Mouse (Mus musculus): ENCODE data around the gene Tnfrsf21. TPM values are rescaled to one million over a fixed set of nuclear protein-coding genes. Genes with fewer than 3 reads are reported as not detected.
A peak's percentile ranks its signal among the peaks of the same experiment; 100 is the strongest.

Tnfrsf21 gene
- polyA plus RNA-seq, 1 experiment from 2014 or later = 26.0 TPM

DNA sequence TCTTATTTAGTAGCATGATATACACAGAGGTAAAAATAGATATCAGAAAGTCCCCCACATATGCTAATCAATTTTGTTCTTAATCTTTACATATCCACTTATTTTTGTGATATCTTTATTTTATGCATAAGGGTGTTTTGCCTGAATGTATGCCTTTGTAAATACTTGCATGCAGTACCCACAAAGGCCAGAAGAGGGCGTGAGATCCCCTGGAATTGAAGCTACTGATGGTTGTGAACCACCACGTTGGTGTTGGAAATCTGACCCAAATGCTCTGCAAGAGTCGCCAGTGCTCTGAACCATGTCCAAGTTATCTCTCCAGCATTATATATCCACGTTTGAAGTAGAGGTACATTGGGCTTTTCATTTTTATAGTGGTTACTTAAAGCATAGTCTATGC lies 28.7 kb upstream of the Tnfrsf21 start:
- Histone ChIP-seq H3K9me3 (ENCODE audit: control insufficient read depth, low read length) (no peaks in the 10 kb centered on the region), H3K9ac (ENCODE audit: low read depth, low read length) (no peak overlapping the region), H3K4me3 (ENCODE audit: low read depth, low read length) (no peak overlapping the region), H3K4me2 (ENCODE audit: low read depth, low read length) (no peak overlapping the region), H3K36me3 (ENCODE audit: control insufficient read depth, insufficient read depth, low read length) (no peaks in the 10 kb centered on the region), H3K27ac (replicated peaks; ENCODE audit: low read depth, low read length) (no peak overlapping the region), H3K4me1 (ENCODE audit: control insufficient read depth, insufficient read depth, low read length) (no peaks in the 10 kb centered on the region), H3K27me3 (replicated peaks; ENCODE audit: control insufficient read depth, insufficient read depth, low read length) (no peaks in the 10 kb centered on the region)
- no peak for ATAC-seq (ENCODE audit: low read depth)
- no peak for DNase-seq (ENCODE audit: low spot score)
- WGBS = 26% methylated on average over 4 of the region's 4 CpGs

DNA sequence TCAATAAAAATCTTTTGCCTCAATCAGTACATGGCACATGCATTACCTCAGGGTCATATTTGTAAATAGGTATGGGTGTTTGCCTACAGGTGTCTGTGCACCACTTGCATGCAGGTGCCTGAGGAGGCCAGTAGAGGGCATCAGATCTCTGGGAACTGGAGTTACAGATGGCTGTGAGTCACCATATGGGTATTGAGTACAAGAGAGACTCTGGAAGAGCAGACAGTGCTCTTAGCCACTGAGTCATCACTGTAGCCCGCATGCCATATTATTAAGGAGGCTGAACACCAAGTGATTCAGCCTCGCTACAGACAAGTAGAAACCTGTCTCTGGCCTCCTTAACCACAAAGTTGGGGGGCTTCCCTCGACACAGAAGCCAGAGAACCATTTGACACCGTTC lies 26.4 kb upstream of the Tnfrsf21 start:
- no peak overlapping the region for H3K27ac ChIP-seq (replicated peaks; ENCODE audit: low read depth, low read length)
- no peak overlapping the region for H3K4me3 ChIP-seq (ENCODE audit: low read depth, low read length)
- 90% methylated on average over 4 of the region's 4 CpGs for WGBS
- DNase-seq (ENCODE audit: low spot score) (no peak), ATAC-seq (ENCODE audit: low read depth) (no peak)
- no peaks in the 10 kb centered on the region for H3K36me3 ChIP-seq (ENCODE audit: control insufficient read depth, insufficient read depth, low read length)
- no peak overlapping the region for H3K9ac ChIP-seq (ENCODE audit: low read depth, low read length)
- no peak overlapping the region for H3K4me2 ChIP-seq (ENCODE audit: low read depth, low read length)
- no peaks in the 10 kb centered on the region for H3K4me1 ChIP-seq (ENCODE audit: control insufficient read depth, insufficient read depth, low read length)
- no peaks in the 10 kb centered on the region for H3K9me3 ChIP-seq (ENCODE audit: control insufficient read depth, low read length)
- no peaks in the 10 kb centered on the region for H3K27me3 ChIP-seq (replicated peaks; ENCODE audit: control insufficient read depth, insufficient read depth, low read length)

- ATAC-seq (ENCODE audit: low read depth) = 0 out of 2 replicates have a peak, but pooled peaks have one; percentile 26
- no peak overlapping the region for H3K4me2 ChIP-seq (ENCODE audit: low read depth, low read length)
- no peak overlapping the region for H3K4me3 ChIP-seq (ENCODE audit: low read depth, low read length)
- H3K27ac ChIP-seq (replicated peaks; ENCODE audit: low read depth, low read length) = no peak overlapping the region
- 52% methylated on average over 11 of the region's 11 CpGs for WGBS
- H3K4me1 ChIP-seq (ENCODE audit: control insufficient read depth, insufficient read depth, low read length) = no peaks in the 10 kb centered on the region
- no peak overlapping the region for H3K9ac ChIP-seq (ENCODE audit: low read depth, low read length)
- H3K27me3 ChIP-seq (replicated peaks; ENCODE audit: control insufficient read depth, insufficient read depth, low read length) = no peaks in the 10 kb centered on the region
- H3K9me3 ChIP-seq (ENCODE audit: control insufficient read depth, low read length) = no peaks in the 10 kb centered on the region
- H3K36me3 ChIP-seq (ENCODE audit: control insufficient read depth, insufficient read depth, low read length) = no peaks in the 10 kb centered on the region
- no peak for DNase-seq (ENCODE audit: low spot score)
Measured at GRCm38 (mm10) chr17:42991112-42991511, 25.2 kb upstream of the Tnfrsf21 start.

DNA sequence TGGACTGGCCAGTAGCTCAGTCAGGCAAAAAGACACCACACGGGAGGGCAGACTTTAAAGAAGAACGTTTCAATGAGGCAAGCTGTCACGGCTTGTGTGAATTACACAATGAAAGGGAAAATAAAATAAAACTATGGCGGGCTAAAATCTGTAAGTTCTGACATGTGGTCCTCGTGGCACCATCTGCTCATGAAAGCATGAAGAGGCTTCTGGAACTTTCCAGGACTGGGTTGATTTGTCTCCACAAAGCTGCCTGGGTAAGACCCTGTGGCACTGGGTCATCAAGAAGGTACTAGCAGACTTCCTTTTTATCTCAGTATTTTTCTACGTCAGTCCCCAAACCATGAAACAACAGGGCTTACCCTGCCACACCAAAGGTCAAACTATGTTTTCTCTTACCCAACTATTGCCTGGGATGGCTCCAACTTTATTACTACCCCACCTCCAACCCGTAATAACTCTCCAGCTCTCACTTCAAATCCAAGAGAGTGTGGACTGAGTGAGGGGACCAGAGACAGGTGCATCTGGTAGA lies 16.8 kb upstream of the Tnfrsf21 start:
- Histone ChIP-seq H3K36me3 (ENCODE audit: control insufficient read depth, insufficient read depth, low read length) (no peaks in the 10 kb centered on the region), H3K27me3 (replicated peaks; ENCODE audit: control insufficient read depth, insufficient read depth, low read length) (no peaks in the 10 kb centered on the region)

GRCm38 (mm10) chr17:43000598-43000997 lies 15.8 kb upstream of the Tnfrsf21 start:
- Histone ChIP-seq H3K4me1 (ENCODE audit: control insufficient read depth, insufficient read depth, low read length) (no peaks in the 10 kb centered on the region), H3K27ac (replicated peaks; ENCODE audit: low read depth, low read length) (no peak overlapping the region), H3K27me3 (replicated peaks; ENCODE audit: control insufficient read depth, insufficient read depth, low read length) (no peaks in the 10 kb centered on the region), H3K36me3 (ENCODE audit: control insufficient read depth, insufficient read depth, low read length) (no peaks in the 10 kb centered on the region), H3K4me2 (ENCODE audit: low read depth, low read length) (no peak overlapping the region), H3K9me3 (ENCODE audit: control insufficient read depth, low read length) (no peaks in the 10 kb centered on the region), H3K4me3 (ENCODE audit: low read depth, low read length) (no peak overlapping the region), H3K9ac (ENCODE audit: low read depth, low read length) (no peak overlapping the region)
- WGBS = 90% methylated on average over 7 of the region's 7 CpGs
- no peak for DNase-seq (ENCODE audit: low spot score)
- no peak for ATAC-seq (ENCODE audit: low read depth)

More for the DNA sequence above, 16.8 kb upstream of the Tnfrsf21 start:
- H3K27ac ChIP-seq (replicated peaks; ENCODE audit: low read depth, low read length) = no peak overlapping the region
- H3K4me2 ChIP-seq (ENCODE audit: low read depth, low read length) = no peak overlapping the region
- H3K9ac ChIP-seq (ENCODE audit: low read depth, low read length) = no peak overlapping the region
- DNase-seq (ENCODE audit: low spot score) (no peak), ATAC-seq (ENCODE audit: low read depth) (no peak)
- no peaks in the 10 kb centered on the region for H3K4me1 ChIP-seq (ENCODE audit: control insufficient read depth, insufficient read depth, low read length)
- H3K4me3 ChIP-seq (ENCODE audit: low read depth, low read length) = no peak overlapping the region
- 64% methylated on average over 7 of the region's 7 CpGs for WGBS
- no peaks in the 10 kb centered on the region for H3K9me3 ChIP-seq (ENCODE audit: control insufficient read depth, low read length)

- ATAC-seq (ENCODE audit: low read depth) = no peak
- Histone ChIP-seq H3K27me3 (replicated peaks; ENCODE audit: control insufficient read depth, insufficient read depth, low read length) (no peaks in the 10 kb centered on the region), H3K4me3 (ENCODE audit: low read depth, low read length) (no peak overlapping the region), H3K9me3 (ENCODE audit: control insufficient read depth, low read length) (no peaks in the 10 kb centered on the region), H3K4me1 (ENCODE audit: control insufficient read depth, insufficient read depth, low read length) (no peaks in the 10 kb centered on the region), H3K4me2 (ENCODE audit: low read depth, low read length) (no peak overlapping the region), H3K9ac (ENCODE audit: low read depth, low read length) (no peak overlapping the region), H3K36me3 (ENCODE audit: control insufficient read depth, insufficient read depth, low read length) (no peaks in the 10 kb centered on the region), H3K27ac (replicated peaks; ENCODE audit: low read depth, low read length) (no peak overlapping the region)
- peak; percentile 67 for DNase-seq (ENCODE audit: low spot score)
- WGBS = 21% methylated on average over 6 of the region's 6 CpGs
Measured at GRCm38 (mm10) chr17:43012718-43013117, 3.6 kb upstream of the Tnfrsf21 start.

GRCm38 (mm10) chr17:43017341-43018052 lies 1.1 kb downstream of the Tnfrsf21 start:
- DNase-seq (ENCODE audit: low spot score) (peak; percentile 60), ATAC-seq (ENCODE audit: low read depth) (peak; percentile 16; the same call in 1 of the 2 replicates)
- no peaks in the 10 kb centered on the region for H3K9me3 ChIP-seq (ENCODE audit: control insufficient read depth, low read length)
- peak overlapping the region; percentile 80 for H3K4me3 ChIP-seq (ENCODE audit: low read depth, low read length)
- no peaks in the 10 kb centered on the region for H3K27me3 ChIP-seq (replicated peaks; ENCODE audit: control insufficient read depth, insufficient read depth, low read length)
- 0 out of 2 replicates have a peak overlapping the region, but pooled peaks have one; percentile 33 for H3K27ac ChIP-seq (replicated peaks; ENCODE audit: low read depth, low read length)
- H3K36me3 ChIP-seq (ENCODE audit: control insufficient read depth, insufficient read depth, low read length) = no peaks in the 10 kb centered on the region
- 0 out of 2 replicates have a peak, but pooled peaks cover 3% of the 10 kb centered on the region for H3K4me1 ChIP-seq (ENCODE audit: control insufficient read depth, insufficient read depth, low read length)
- WGBS = 1% methylated on average over 37 of the region's 40 CpGs
- H3K9ac ChIP-seq (ENCODE audit: low read depth, low read length) = peak overlapping the region; percentile 81
- peak overlapping the region; percentile 94 for H3K4me2 ChIP-seq (ENCODE audit: low read depth, low read length)

DNA sequence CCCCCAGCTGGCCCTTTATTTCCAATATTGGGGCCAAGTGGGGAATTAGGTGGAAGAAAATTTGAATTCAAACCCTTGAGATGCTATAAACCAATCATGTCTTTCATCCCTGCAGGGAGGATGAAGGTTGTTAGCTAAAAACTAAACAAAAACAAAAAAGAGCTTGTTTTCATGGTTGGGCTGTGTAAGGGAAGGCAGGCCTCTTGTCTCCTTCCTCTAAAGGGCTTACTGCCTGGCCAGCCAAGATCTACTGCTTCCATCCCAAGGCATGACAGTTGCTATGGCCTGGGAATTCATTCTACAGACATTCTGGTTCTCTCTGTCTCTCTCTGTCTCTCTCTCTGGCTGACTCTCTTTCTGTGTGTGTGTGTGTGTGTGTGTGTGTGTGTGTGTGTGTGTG lies 1.7 kb downstream of the Tnfrsf21 start:
- Histone ChIP-seq H3K4me3 (ENCODE audit: low read depth, low read length) (peak overlapping the region; percentile 80), H3K27ac (replicated peaks; ENCODE audit: low read depth, low read length) (no peak overlapping the region), H3K4me1 (ENCODE audit: control insufficient read depth, insufficient read depth, low read length) (0 out of 2 replicates have a peak, but pooled peaks cover 3% of the 10 kb centered on the region), H3K36me3 (ENCODE audit: control insufficient read depth, insufficient read depth, low read length) (no peaks in the 10 kb centered on the region), H3K27me3 (replicated peaks; ENCODE audit: control insufficient read depth, insufficient read depth, low read length) (no peaks in the 10 kb centered on the region), H3K9me3 (ENCODE audit: control insufficient read depth, low read length) (no peaks in the 10 kb centered on the region), H3K9ac (ENCODE audit: low read depth, low read length) (peak overlapping the region; percentile 81; the same call in 1 of the 2 replicates), H3K4me2 (ENCODE audit: low read depth, low read length) (peak overlapping the region; percentile 94)
- no peak for DNase-seq (ENCODE audit: low spot score)
- no peak for ATAC-seq (ENCODE audit: low read depth)

- H3K4me2 ChIP-seq (ENCODE audit: low read depth, low read length) = no peak overlapping the region
- no peak overlapping the region for H3K4me3 ChIP-seq (ENCODE audit: low read depth, low read length)
- no peak overlapping the region for H3K27ac ChIP-seq (replicated peaks; ENCODE audit: low read depth, low read length)
- 0 out of 2 replicates have a peak, but pooled peaks cover 3% of the 10 kb centered on the region for H3K4me1 ChIP-seq (ENCODE audit: control insufficient read depth, insufficient read depth, low read length)
- ATAC-seq (ENCODE audit: low read depth) (no peak), DNase-seq (ENCODE audit: low spot score) (no peak)
- no peak overlapping the region for H3K9ac ChIP-seq (ENCODE audit: low read depth, low read length)
- 91% methylated on average over 9 of the region's 9 CpGs for WGBS
- no peaks in the 10 kb centered on the region for H3K36me3 ChIP-seq (ENCODE audit: control insufficient read depth, insufficient read depth, low read length)
- H3K9me3 ChIP-seq (ENCODE audit: control insufficient read depth, low read length) = no peaks in the 10 kb centered on the region
- no peaks in the 10 kb centered on the region for H3K27me3 ChIP-seq (replicated peaks; ENCODE audit: control insufficient read depth, insufficient read depth, low read length)
Measured at GRCm38 (mm10) chr17:43019660-43020059, 3.3 kb downstream of the Tnfrsf21 start.

Measured in embryonic facial prominence, embryonic 14.5 days (tissue).